Mouse (Mus musculus) MEL (cell line): Measurements from ENCODE around the gene Meiob. TPM values are rescaled to one million over a fixed set of nuclear protein-coding genes. Genes with fewer than 3 reads are reported as not detected.

Experiments used
- DNase-seq: peaks from one replicate; pipeline ENCODE4 v3.0.0; 2011; ENCODE audit warnings: low read depth, low spot score
- H3K27ac ChIP-seq: 2 replicates; pipeline ENCODE4 v1.5.1; 2012; ENCODE audit warnings: low read depth, mild to moderate bottlenecking, control low read depth, low read length, moderate library complexity; ENCODE audit not compliant: control insufficient read depth
- H3K27me3 ChIP-seq, 2 experiments: fragments of 150-350 bp in 1 of 2; sonication (generic) in 1 of 2; 2 replicates each; pipeline ENCODE4 v1.6.1; 2012; ENCODE audit warnings: low read length in 2 of 2, mild to moderate bottlenecking in 2 of 2, improper control_type of control experiment in 1 of 2, moderate library complexity in 1 of 2; ENCODE audit not compliant: insufficient read depth in 2 of 2, control insufficient read depth in 1 of 2
- H3K36me3 ChIP-seq, 2 experiments: 2 replicates each; pipeline ENCODE4 v1.6.1; 2012 to 2014; ENCODE audit warnings: low read length in 2 of 2, improper control_type of control experiment in 1 of 2, inconsistent platforms in 1 of 2, mild to moderate bottlenecking in 1 of 2; ENCODE audit not compliant: insufficient read depth in 2 of 2, control insufficient read depth in 1 of 2
- H3K4me1 ChIP-seq, 2 experiments: fragments of 150-350 bp in 1 of 2; sonication (generic) in 1 of 2; 2 replicates each; pipeline ENCODE4 v1.6.1; 2012; ENCODE audit warnings: low read length in 2 of 2, improper control_type of control experiment in 1 of 2, mild to moderate bottlenecking in 1 of 2; ENCODE audit not compliant: insufficient read depth in 2 of 2, control insufficient read depth in 1 of 2
- H3K4me3 ChIP-seq, 2 experiments: fragments of 150-350 bp in 1 of 2; sonication (generic) in 1 of 2; 2 replicates each; pipeline ENCODE4 v1.5.1; 2012; ENCODE audit warnings: low read depth in 2 of 2, low read length in 2 of 2, mild to moderate bottlenecking in 2 of 2, moderate library complexity in 2 of 2, control low read depth in 1 of 2, improper control_type of control experiment in 1 of 2; ENCODE audit not compliant: control insufficient read depth in 1 of 2, insufficient read depth in 1 of 2
- H3K79me2 ChIP-seq: 2 replicates; pipeline ENCODE4 v1.6.1; 2012; ENCODE audit warnings: mild to moderate bottlenecking, low read length, moderate library complexity; ENCODE audit not compliant: control insufficient read depth, poor library complexity, insufficient read depth
- H3K9ac ChIP-seq: 2 replicates; pipeline ENCODE4 v1.6.1; 2012; ENCODE audit warnings: low read depth, mild to moderate bottlenecking, control low read depth, low read length, moderate library complexity; ENCODE audit not compliant: control insufficient read depth, poor library complexity, severe bottlenecking
- H3K9me3 ChIP-seq: fragments of 150-350 bp; sonication (generic); replicated peaks from 2 replicates; pipeline ENCODE4 v1.6.1; 2012; ENCODE audit warnings: mild to moderate bottlenecking, low read length, improper control_type of control experiment, moderate library complexity; ENCODE audit not compliant: insufficient read depth
- CHD1 ChIP-seq: IDR thresholded peaks from 2 replicates; pipeline ENCODE4 v1.6.1; 2012; ENCODE audit warnings: low read depth, mild to moderate bottlenecking, inconsistent platforms, low read length, improper control_type of control experiment
- CTCF ChIP-seq, 3 experiments: IDR thresholded peaks in 2 of 3; conservative IDR thresholded peaks in 1 of 3; 2 replicates each; pipeline ENCODE4 v1.5.1; 2011 to 2012; ENCODE audit warnings: low read length in 3 of 3, low read depth in 2 of 3, mild to moderate bottlenecking in 2 of 3, improper control_type of control experiment in 1 of 3, inconsistent platforms in 1 of 3, mixed read lengths in 1 of 3, moderate library complexity in 1 of 3; ENCODE audit not compliant: control insufficient read depth in 1 of 3, insufficient read depth in 1 of 3, poor library complexity in 1 of 3, severe bottlenecking in 1 of 3
- E2F4 ChIP-seq: IDR thresholded peaks from 2 replicates; pipeline ENCODE4 v1.6.1; 2011; ENCODE audit warnings: low read depth, low read length, improper control_type of control experiment, borderline replicate concordance
- MAFK ChIP-seq: IDR thresholded peaks from 2 replicates; pipeline ENCODE4 v1.6.1; 2011; ENCODE audit warnings: low read depth, mild to moderate bottlenecking, low read length, improper control_type of control experiment, borderline replicate concordance
- MEF2A ChIP-seq: IDR thresholded peaks from 2 replicates; pipeline ENCODE4 v1.6.1; 2014; ENCODE audit warnings: low read depth, mild to moderate bottlenecking, inconsistent platforms, low read length, improper control_type of control experiment; ENCODE audit not compliant: poor library complexity, insufficient replicate concordance, severe bottlenecking; ENCODE audit errors: extremely low read depth
- MYB ChIP-seq: IDR thresholded peaks from 2 replicates; pipeline ENCODE4 v1.6.1; 2011; ENCODE audit warnings: mild to moderate bottlenecking, low read depth, low read length, improper control_type of control experiment
- NRF1 ChIP-seq: IDR thresholded peaks from 2 replicates; pipeline ENCODE4 v1.6.1; 2014; ENCODE audit warnings: low read depth, mild to moderate bottlenecking, inconsistent platforms, low read length, improper control_type of control experiment, moderate library complexity; ENCODE audit not compliant: poor library complexity, insufficient read depth, severe bottlenecking
- RAD21 ChIP-seq: IDR thresholded peaks from 2 replicates; pipeline ENCODE4 v1.6.1; 2011; ENCODE audit warnings: mild to moderate bottlenecking, low read depth, low read length, improper control_type of control experiment
- RCOR1 ChIP-seq: IDR thresholded peaks from 2 replicates; pipeline ENCODE4 v1.6.1; 2012; ENCODE audit warnings: low read depth, mild to moderate bottlenecking, inconsistent platforms, low read length, improper control_type of control experiment
- SIN3A ChIP-seq: IDR thresholded peaks from 2 replicates; pipeline ENCODE4 v1.6.1; 2012; ENCODE audit warnings: low read length, improper control_type of control experiment, inconsistent platforms
- SMC3 ChIP-seq: IDR thresholded peaks from 2 replicates; pipeline ENCODE4 v1.6.1; 2011; ENCODE audit warnings: low read depth, low read length, improper control_type of control experiment
- USF2 ChIP-seq, 2 experiments: IDR thresholded peaks; 2 replicates each; pipeline ENCODE4 v1.6.1; 2011 to 2012; ENCODE audit warnings: improper control_type of control experiment in 2 of 2, low read length in 2 of 2, borderline replicate concordance in 1 of 2, inconsistent platforms in 1 of 2, low read depth in 1 of 2, mild to moderate bottlenecking in 1 of 2; ENCODE audit not compliant: insufficient read depth in 1 of 2
- ZC3H11A ChIP-seq: IDR thresholded peaks from 2 replicates; pipeline ENCODE4 v1.6.1; 2012; ENCODE audit warnings: low read depth, mild to moderate bottlenecking, inconsistent platforms, low read length, improper control_type of control experiment
- ZMIZ1 ChIP-seq: IDR thresholded peaks from 2 replicates; pipeline ENCODE4 v1.6.1; 2012; ENCODE audit warnings: low read depth, mild to moderate bottlenecking, inconsistent platforms, low read length, improper control_type of control experiment, moderate library complexity
- polyA plus RNA-seq, 2 experiments: library from polyadenylated mRNA; stranded (reverse) in 1 of 2; unstranded in 1 of 2; fragments of >175 nt in 1 of 2; fragments of >200 nt in 1 of 2; gene quantifications; 2 replicates each; pipeline versions ENCODE4 v1.2.1 to v1.2.4; 2012; ENCODE audit warnings: low replicate concordance in 2 of 2, low read depth in 1 of 2; ENCODE audit not compliant: insufficient read length in 2 of 2, insufficient read depth in 1 of 2, missing spikeins in 1 of 2
- total RNA-seq: library from RNA; depleted of rRNA; stranded (reverse); fragments of 300-350 nt; gene quantifications from 2 replicates; pipeline ENCODE4 v1.2.3, GENCODE M21; 2012

The Meiob gene
- total and polyA plus RNA-seq, 3 experiments, result 0.11 to 0.15 TPM; not detected in 1

DNA sequence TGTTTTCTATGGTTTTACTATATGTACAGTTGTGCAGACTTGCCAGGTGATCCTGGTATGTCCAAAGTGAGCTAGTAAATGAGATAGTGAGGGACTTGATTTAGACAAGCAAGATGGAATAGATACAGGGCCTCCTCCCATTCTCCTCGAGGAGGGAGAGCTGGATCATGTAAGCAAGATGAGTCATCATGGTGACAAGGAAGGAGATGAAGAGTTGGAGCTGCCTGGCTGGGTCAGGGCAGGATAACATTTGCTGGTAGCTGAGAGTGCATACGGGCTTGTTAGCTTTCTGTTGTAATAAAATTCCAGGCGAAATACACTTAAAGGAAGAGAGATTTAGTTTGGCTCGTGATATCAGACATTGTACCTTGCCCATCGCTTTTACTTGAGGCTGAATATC lies 36.3 kb downstream of the Meiob start:
- no peak overlapping the region for H3K9ac ChIP-seq
- TF ChIP-seq MEF2A, result no peak
- no peak for TF ChIP-seq CHD1
- TF ChIP-seq NRF1, result no peak
- TF ChIP-seq USF2 (IDR thresholded peaks at IDR 0.05; ENCODE audit: borderline replicate concordance in 1 of 2, insufficient read depth in 1 of 2, low read depth in 1 of 2, low read length in 2 of 2), result no peak

DNA sequence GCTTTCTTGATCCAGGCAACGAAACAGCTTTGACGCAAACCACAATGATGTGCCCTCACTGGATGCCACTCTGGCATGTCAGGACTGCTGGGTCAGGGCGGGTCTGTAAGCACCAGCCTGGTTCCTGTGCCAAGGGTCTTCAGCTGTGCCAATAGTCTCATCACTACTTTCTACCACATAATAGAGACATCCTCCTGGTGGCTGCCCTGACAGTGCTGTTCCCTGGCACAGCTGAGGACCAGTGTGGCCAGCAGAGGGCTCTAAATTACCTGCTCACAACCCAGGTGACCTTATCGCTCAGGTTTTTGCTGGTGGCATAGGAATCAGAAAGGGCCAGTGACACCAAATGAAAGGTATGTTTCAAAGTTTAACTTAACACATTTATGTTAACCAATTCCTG lies 37.0 kb downstream of the Meiob start:
- Histone ChIP-seq H3K4me3 (no peak overlapping the region), H3K36me3 (no peaks in the 10 kb centered on the region)
- TF ChIP-seq MEF2A, result no peak
- peak; percentile 55 for TF ChIP-seq SMC3
- TF ChIP-seq ZMIZ1, result no peak
- TF ChIP-seq CHD1, result no peak
- no peak for TF ChIP-seq NRF1
- TF ChIP-seq E2F4, result no peak
- no peak for TF ChIP-seq SIN3A
- no peak for TF ChIP-seq MAFK
- peak; percentile 7 to 53 (median 47); a peak in 4 of 6 replicates for TF ChIP-seq CTCF (IDR thresholded peaks at IDR 0.05 in 2 of 3, conservative IDR thresholded peaks at IDR 0.05 in 1 of 3; ENCODE audit: control insufficient read depth in 1 of 3, insufficient read depth in 1 of 3, low read depth in 2 of 3, low read length in 3 of 3, poor library complexity in 1 of 3, severe bottlenecking in 1 of 3)
- peak; percentile 21; the same call in 1 of the 2 replicates for TF ChIP-seq ZC3H11A
- TF ChIP-seq RCOR1, result no peak
- no peak for TF ChIP-seq USF2 (IDR thresholded peaks at IDR 0.05; ENCODE audit: borderline replicate concordance in 1 of 2, insufficient read depth in 1 of 2, low read depth in 1 of 2, low read length in 2 of 2)
- peak; percentile 30 for TF ChIP-seq RAD21
- TF ChIP-seq MYB, result no peak
- TF ChIP-seq, all 39 proteins: peak for 4
- no peak overlapping the region for H3K9ac ChIP-seq
- no peaks in the 10 kb centered on the region for H3K4me1 ChIP-seq
- H3K27me3 ChIP-seq, result peaks cover 4 to 16% of the 10 kb centered on the region in 2 experiments
- H3K27ac ChIP-seq, result no peak overlapping the region
- no peaks in the 10 kb centered on the region for H3K79me2 ChIP-seq
- no peaks in the 10 kb centered on the region for H3K9me3 ChIP-seq
- peak; percentile 25 for DNase-seq

More for the DNA sequence above, 36.3 kb downstream of the Meiob start:
- H3K4me1 ChIP-seq, result no peaks in the 10 kb centered on the region
- no peak overlapping the region for H3K4me3 ChIP-seq
- DNase-seq, result no peak
- H3K36me3 ChIP-seq, result no peaks in the 10 kb centered on the region
- H3K27me3 ChIP-seq, result peaks cover 6 to 23% of the 10 kb centered on the region in 2 experiments
- H3K27ac ChIP-seq, result no peak overlapping the region
- H3K79me2 ChIP-seq, result no peaks in the 10 kb centered on the region
- H3K9me3 ChIP-seq, result no peaks in the 10 kb centered on the region
